Mouse (Mus musculus) forebrain, embryonic 15.5 days (tissue): ENCODE data around the gene Ccdc124. TPM values are rescaled to one million over a fixed set of nuclear protein-coding genes. Genes with fewer than 3 reads are reported as not detected.
A peak's percentile ranks its signal among the peaks of the same experiment; 100 is the strongest.

Source experiments
- ATAC-seq: fragments of 200-750 bp; cut with Nextera tagmentation; replicated peaks from 2 replicates; pipeline ENCODE4 v1.8.0; 2017; ENCODE audit warnings: mild to moderate bottlenecking, moderate TSS enrichment, moderate library complexity
- H3K27ac ChIP-seq: fragments of 300-500 bp; sonication (generic); replicated peaks from 2 replicates; pipeline ENCODE4 v1.5.1; 2015; ENCODE audit warnings: mild to moderate bottlenecking, inconsistent platforms
- H3K27me3 ChIP-seq: fragments of 300-500 bp; sonication (generic); 2 replicates; pipeline ENCODE4 v1.6.1; 2015; ENCODE audit warnings: inconsistent platforms
- H3K36me3 ChIP-seq: fragments of 300-500 bp; sonication (generic); 2 replicates; pipeline ENCODE4 v1.6.1; 2015; ENCODE audit warnings: mild to moderate bottlenecking, inconsistent platforms
- H3K4me1 ChIP-seq: fragments of 300-500 bp; sonication (generic); 2 replicates; pipeline ENCODE4 v1.6.1; 2015; ENCODE audit warnings: inconsistent platforms
- H3K4me2 ChIP-seq: fragments of 300-500 bp; sonication (generic); replicated peaks from 2 replicates; pipeline ENCODE4 v1.6.1; 2015; ENCODE audit warnings: mild to moderate bottlenecking, inconsistent platforms
- H3K4me3 ChIP-seq: fragments of 300-500 bp; sonication (generic); 2 replicates; pipeline ENCODE4 v1.5.1; 2015; ENCODE audit warnings: mild to moderate bottlenecking, inconsistent platforms
- H3K9ac ChIP-seq: fragments of 300-500 bp; sonication (generic); replicated peaks from 2 replicates; pipeline ENCODE4 v1.6.1; 2015; ENCODE audit warnings: mild to moderate bottlenecking, inconsistent platforms
- H3K9me3 ChIP-seq: fragments of 300-500 bp; sonication (generic); 2 replicates; pipeline ENCODE4 v1.6.1; 2016; ENCODE audit warnings: inconsistent platforms
- WGBS: fragments of 180-500 bp; shearing (Covaris S2); methylation state at CpG from one replicate; pipeline ENCODE4 v1.1.7; 2015; ENCODE audit warnings: mixed read lengths; 5-methylcytosine and 5-hydroxymethylcytosine counted together
- polyA plus RNA-seq: library from polyadenylated mRNA; unstranded; fragments of >200 nt; fragmentation: Nextera tagmentation; extraction: Ambion mirVana; gene quantifications from 2 replicates; pipeline ENCODE4 v1.2.1, GENCODE M21; 2015

The Ccdc124 gene
- 160 and 166 TPM in 2 replicates for polyA plus RNA-seq

GRCm38 (mm10) chr8:70873364-70873985 is at the start of gene Ccdc124:
Ccdc124 (minus strand) TSS chr8:70873935.
- 1% methylated on average over 46 of the region's 46 CpGs for WGBS
- Histone ChIP-seq H3K4me1 (peaks cover 32% of the 10 kb centered on the region), H3K4me3 (peak within 1 kb of the TSS; percentile 80), H3K36me3 (no peaks in the 10 kb centered on the region), H3K9me3 (no peaks in the 10 kb centered on the region), H3K4me2 (peak within 1 kb of the TSS; percentile 93), H3K9ac (peak within 1 kb of the TSS; percentile 72), H3K27me3 (no peaks in the 10 kb centered on the region), H3K27ac (peak within 1 kb of the TSS; percentile 95)
- ATAC-seq: peak; percentile 86

DNA sequence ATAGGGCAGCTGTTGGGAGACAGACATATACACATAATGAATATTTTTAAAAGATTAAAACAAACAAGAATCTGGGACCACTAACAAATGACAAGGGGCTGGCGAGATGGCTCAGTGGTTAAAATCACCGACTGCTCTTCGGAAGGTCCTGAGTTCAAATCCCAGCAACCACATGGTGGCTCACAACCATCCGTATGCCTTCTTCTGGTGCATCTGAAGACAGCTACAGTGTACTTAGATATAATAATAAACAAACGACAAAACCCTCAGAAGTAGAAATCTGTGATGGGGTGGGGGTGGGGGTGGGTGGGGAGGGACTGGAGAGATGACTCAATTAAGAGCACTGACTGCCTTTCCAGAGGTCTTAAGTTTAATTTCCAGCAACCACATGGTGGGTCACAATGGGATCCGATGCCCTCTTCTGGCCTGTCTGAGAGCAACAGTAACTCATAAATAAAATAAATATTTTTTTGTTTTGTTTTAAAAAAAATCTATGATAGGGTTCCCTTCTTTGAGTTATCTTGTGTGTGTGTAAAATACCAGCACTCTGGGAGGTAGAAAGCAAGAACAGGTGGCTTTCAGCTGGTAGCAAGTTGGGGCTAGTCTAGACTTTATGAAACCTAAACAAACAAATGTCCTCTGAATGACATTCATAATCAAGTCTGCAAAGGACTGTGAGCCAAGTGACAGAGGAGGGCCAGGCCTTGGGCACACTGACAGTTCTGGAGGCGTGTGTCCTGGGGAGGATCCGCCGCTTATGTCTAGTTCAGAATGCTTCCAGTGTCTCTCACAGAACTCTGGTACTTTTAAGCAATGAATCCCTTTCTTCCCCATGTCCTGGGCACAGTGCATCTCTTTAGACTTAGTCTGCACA is 46.6 kb upstream of the Ccdc124 start:
- H3K4me3 ChIP-seq: no peak overlapping the region
- H3K36me3 ChIP-seq: peaks cover 27% of the 10 kb centered on the region
- H3K27me3 ChIP-seq: no peaks in the 10 kb centered on the region
- H3K27ac ChIP-seq: no peak overlapping the region
- ATAC-seq: no peak
- no peak overlapping the region for H3K9ac ChIP-seq
- no peaks in the 10 kb centered on the region for H3K9me3 ChIP-seq
- 91% methylated on average over 9 of the region's 9 CpGs for WGBS
- H3K4me1 ChIP-seq: no peaks in the 10 kb centered on the region
- no peak overlapping the region for H3K4me2 ChIP-seq

- 91% methylated on average over 17 of the region's 17 CpGs for WGBS
- Histone ChIP-seq H3K4me2 (no peak overlapping the region), H3K36me3 (peaks cover 62% of the 10 kb centered on the region), H3K9me3 (no peaks in the 10 kb centered on the region), H3K4me1 (no peaks in the 10 kb centered on the region), H3K9ac (no peak overlapping the region), H3K4me3 (no peak overlapping the region), H3K27ac (no peak overlapping the region), H3K27me3 (no peaks in the 10 kb centered on the region)
- ATAC-seq: no peak
Observed at GRCm38 (mm10) chr8:70914704-70915103, 41.0 kb upstream of the Ccdc124 start.

GRCm38 (mm10) chr8:70913523-70913922 is 39.8 kb upstream of the Ccdc124 start:
- H3K27me3 ChIP-seq: no peaks in the 10 kb centered on the region
- WGBS: 97% methylated on average over 26 of the region's 26 CpGs
- H3K4me1 ChIP-seq: no peaks in the 10 kb centered on the region
- H3K4me2 ChIP-seq: no peak overlapping the region
- H3K36me3 ChIP-seq: peaks cover 56% of the 10 kb centered on the region
- no peak overlapping the region for H3K9ac ChIP-seq
- ATAC-seq: no peak
- H3K27ac ChIP-seq: no peak overlapping the region
- no peaks in the 10 kb centered on the region for H3K9me3 ChIP-seq
- no peak overlapping the region for H3K4me3 ChIP-seq

DNA sequence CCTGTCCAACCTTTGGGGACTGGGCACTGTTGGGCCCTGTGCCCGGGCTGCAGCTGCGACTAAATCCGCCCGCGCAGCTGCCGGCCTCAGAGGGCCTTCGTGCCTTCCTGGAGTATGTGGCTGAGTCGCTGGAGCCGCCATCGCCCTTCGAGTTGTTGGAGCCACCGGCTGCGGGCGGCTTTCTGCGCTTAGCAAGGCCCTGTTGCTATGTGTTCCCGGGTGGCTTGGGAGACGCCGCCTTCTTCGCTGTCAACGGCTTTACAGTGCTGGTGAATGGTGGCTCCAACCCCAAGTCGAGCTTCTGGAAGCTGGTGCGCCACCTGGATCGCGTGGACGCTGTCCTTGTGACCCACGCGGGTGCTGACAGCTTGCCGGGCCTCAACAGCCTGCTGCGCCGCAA is 39.2 kb upstream of the Ccdc124 start:
- H3K9me3 ChIP-seq: no peaks in the 10 kb centered on the region
- 93% methylated on average over 30 of the region's 30 CpGs for WGBS
- peaks cover 56% of the 10 kb centered on the region for H3K36me3 ChIP-seq
- H3K4me3 ChIP-seq: no peak overlapping the region
- H3K27ac ChIP-seq: no peak overlapping the region
- no peak overlapping the region for H3K9ac ChIP-seq
- H3K4me1 ChIP-seq: no peaks in the 10 kb centered on the region
- no peaks in the 10 kb centered on the region for H3K27me3 ChIP-seq
- no peak for ATAC-seq
- no peak overlapping the region for H3K4me2 ChIP-seq

DNA sequence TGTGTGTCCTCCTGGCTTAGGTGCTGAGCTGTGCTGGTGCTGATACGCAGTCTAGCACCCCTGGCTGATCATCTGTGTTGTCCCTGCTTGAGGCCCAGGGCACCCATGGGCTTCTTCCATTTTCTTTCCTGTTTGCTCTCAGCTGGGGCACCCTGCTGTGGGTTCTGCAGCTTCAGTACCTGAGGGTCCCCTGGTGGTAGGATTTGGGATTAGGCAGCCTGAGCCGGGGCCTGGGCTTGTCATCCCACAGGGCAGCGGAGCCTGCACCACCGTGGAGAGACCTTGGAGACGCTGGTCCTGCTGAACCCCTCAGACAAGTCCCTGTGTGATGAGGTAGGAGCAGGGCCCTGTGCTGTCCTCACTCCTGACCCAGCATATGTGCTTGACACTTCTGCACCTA is 37.9 kb upstream of the Ccdc124 start:
- H3K27ac ChIP-seq: no peak overlapping the region
- H3K4me2 ChIP-seq: no peak overlapping the region
- H3K9me3 ChIP-seq: no peaks in the 10 kb centered on the region
- H3K4me1 ChIP-seq: peaks cover 11% of the 10 kb centered on the region
- H3K27me3 ChIP-seq: no peaks in the 10 kb centered on the region
- H3K4me3 ChIP-seq: no peak overlapping the region
- 82% methylated on average over 5 of the region's 5 CpGs for WGBS
- no peak for ATAC-seq
- H3K9ac ChIP-seq: no peak overlapping the region
- H3K36me3 ChIP-seq: peaks cover 50% of the 10 kb centered on the region

- peaks cover 19% of the 10 kb centered on the region for H3K4me1 ChIP-seq
- peaks cover 7% of the 10 kb centered on the region; the same call in 1 of the 2 replicates for H3K27me3 ChIP-seq
- no peak overlapping the region for H3K27ac ChIP-seq
- H3K4me3 ChIP-seq: no peak overlapping the region
- H3K9ac ChIP-seq: no peak overlapping the region
- peaks cover 11% of the 10 kb centered on the region for H3K36me3 ChIP-seq
- H3K9me3 ChIP-seq: no peaks in the 10 kb centered on the region
- H3K4me2 ChIP-seq: no peak overlapping the region
- ATAC-seq: no peak
- WGBS: 93% methylated on average over 2 of the region's 2 CpGs
Observed at GRCm38 (mm10) chr8:70907518-70907917, 33.8 kb upstream of the Ccdc124 start.

DNA sequence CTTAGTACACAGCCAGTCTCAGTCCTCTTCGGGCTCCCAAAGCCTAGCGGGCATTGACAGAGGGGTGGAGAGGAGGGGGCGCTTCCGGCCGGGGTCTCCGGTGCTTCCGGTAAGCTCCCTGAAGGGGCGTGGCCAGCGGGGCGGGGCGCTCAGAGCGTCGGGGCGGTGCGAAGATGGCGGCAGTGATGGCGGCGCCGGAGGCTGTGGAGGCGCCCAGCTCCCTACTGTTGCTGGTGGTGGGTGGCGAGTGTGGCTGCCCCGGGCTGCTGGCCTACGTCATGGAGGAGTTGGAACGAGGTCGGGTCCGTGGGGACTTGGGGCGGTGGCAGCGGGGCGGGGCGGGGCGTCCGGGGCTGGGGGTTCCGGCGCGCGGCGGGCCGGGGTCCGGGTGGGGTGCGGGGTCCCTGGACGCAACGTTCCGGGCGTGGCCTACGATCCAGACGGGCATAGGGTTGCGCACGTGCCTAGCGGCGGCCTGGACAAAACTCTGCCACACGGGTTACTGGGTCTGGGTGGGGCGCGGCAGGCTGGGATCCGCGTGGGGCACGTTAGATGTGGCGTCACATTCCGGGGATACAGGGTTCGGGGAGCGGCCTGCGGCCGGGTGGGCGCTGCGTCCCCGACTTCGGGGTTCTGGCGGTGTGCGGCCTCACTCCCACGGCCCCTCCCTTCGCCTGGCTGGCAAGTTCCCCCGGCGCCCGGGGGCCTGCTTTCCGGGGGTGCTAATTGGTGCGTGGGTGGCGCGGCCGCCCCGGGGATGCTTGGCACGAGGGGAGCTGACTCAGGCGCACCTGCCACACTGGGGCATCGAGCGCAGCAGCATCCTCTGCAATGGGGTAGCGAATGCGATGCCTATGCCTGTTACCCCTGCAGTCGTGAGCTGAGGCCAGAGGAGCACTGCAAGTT is 32.3 kb upstream of the Ccdc124 start, which contains the start of gene Map1s:
TSS of gene Map1s (plus strand) at position 102 of the 906 bp plus-strand sequence.
- H3K4me1 ChIP-seq: peaks cover 19% of the 10 kb centered on the region
- no peaks in the 10 kb centered on the region for H3K9me3 ChIP-seq
- peaks cover 7% of the 10 kb centered on the region; the same call in 1 of the 2 replicates for H3K27me3 ChIP-seq
- peak within 1 kb of the TSS; percentile 93 for H3K4me2 ChIP-seq
- H3K27ac ChIP-seq: peak within 1 kb of the TSS; percentile 96
- H3K4me3 ChIP-seq: peak within 1 kb of the TSS; percentile 95
- whole genome bisulfite sequencing: under 1% methylated on average over 80 of the region's 86 CpGs
- peak; percentile 95 for ATAC-seq
- no peaks in the 10 kb centered on the region for H3K36me3 ChIP-seq
- H3K9ac ChIP-seq: peak within 1 kb of the TSS; percentile 87

DNA sequence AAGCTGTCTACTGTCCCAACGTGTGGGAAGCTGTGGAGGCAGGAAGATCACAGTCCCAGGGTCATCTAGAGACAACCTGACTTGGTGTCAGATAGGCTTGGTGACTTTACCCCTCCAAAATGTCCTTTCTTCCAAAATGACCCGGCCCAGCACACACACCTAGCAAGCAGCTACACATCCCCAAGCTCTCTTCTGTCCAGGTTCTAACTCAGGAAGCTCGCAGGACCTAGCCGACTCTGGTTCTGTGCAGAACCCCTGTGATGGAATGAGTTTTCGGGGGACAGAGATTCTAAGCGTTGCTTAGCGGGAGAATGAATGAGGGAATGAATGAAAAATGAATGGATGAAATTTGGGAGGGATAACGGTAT is 31.7 kb upstream of the Ccdc124 start:
- no peaks in the 10 kb centered on the region for H3K9me3 ChIP-seq
- H3K27me3 ChIP-seq: peaks cover 7% of the 10 kb centered on the region; the same call in 1 of the 2 replicates
- H3K4me2 ChIP-seq: peak overlapping the region; percentile 93
- H3K4me3 ChIP-seq: peak overlapping the region; percentile 95
- peaks cover 19% of the 10 kb centered on the region for H3K4me1 ChIP-seq
- H3K36me3 ChIP-seq: no peaks in the 10 kb centered on the region
- H3K9ac ChIP-seq: peak overlapping the region; percentile 87
- peak; percentile 57 for ATAC-seq
- peak overlapping the region; percentile 96 for H3K27ac ChIP-seq
- WGBS: 15% methylated on average over 8 of the region's 8 CpGs

DNA sequence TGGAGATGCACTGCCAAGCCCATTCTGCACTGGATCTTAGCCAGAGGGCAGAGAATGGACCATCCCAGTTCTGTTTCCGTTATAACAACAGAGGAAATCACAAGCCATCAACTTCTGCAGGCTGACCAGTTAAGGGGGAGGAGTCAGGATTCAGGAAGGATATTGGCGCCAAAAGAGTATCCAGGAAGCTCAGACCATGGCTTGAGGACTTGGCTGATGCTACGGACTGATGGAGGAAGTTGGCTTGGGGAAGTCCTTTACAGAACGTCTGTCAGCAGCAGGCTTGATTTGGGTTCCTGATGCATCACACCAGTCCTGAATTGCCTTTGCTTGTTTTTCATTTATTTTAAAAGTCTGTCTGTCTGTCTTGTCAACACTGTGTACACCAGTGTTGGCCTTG is 30.8 kb upstream of the Ccdc124 start:
- Histone ChIP-seq H3K36me3 (no peaks in the 10 kb centered on the region), H3K4me1 (peaks cover 19% of the 10 kb centered on the region), H3K9me3 (no peaks in the 10 kb centered on the region), H3K4me3 (no peak overlapping the region), H3K27ac (no peak overlapping the region), H3K27me3 (peaks cover 7% of the 10 kb centered on the region; the same call in 1 of the 2 replicates), H3K9ac (no peak overlapping the region), H3K4me2 (no peak overlapping the region)
- no peak for ATAC-seq
- 71% methylated on average over 4 of the region's 4 CpGs for WGBS

GRCm38 (mm10) chr8:70903582-70903981 is 29.8 kb upstream of the Ccdc124 start:
- H3K9me3 ChIP-seq: no peaks in the 10 kb centered on the region
- H3K27ac ChIP-seq: no peak overlapping the region
- peaks cover 20% of the 10 kb centered on the region for H3K4me1 ChIP-seq
- peaks cover 7% of the 10 kb centered on the region; the same call in 1 of the 2 replicates for H3K27me3 ChIP-seq
- H3K9ac ChIP-seq: no peak overlapping the region
- no peaks in the 10 kb centered on the region for H3K36me3 ChIP-seq
- no peak for ATAC-seq
- H3K4me3 ChIP-seq: no peak overlapping the region
- H3K4me2 ChIP-seq: no peak overlapping the region
